Mouse (Mus musculus) forebrain, postnatal 0 days (tissue): ENCODE measurements around the gene Stt3b. TPM values are rescaled to one million over a fixed set of nuclear protein-coding genes. Genes with fewer than 3 reads are reported as not detected.
A peak's percentile ranks its signal among the peaks of the same experiment; 100 is the strongest.
"Not testable (repeated sequence)": the region's sequence is repeated elsewhere in the genome, so short reads cannot be mapped to it uniquely, and the experiment has no call there.

ENCODE experiments used
- ATAC-seq: fragments of 200-750 bp; cut with Nextera tagmentation; 2 replicates; pipeline ENCODE4 v1.8.0; 2017; ENCODE audit warnings: mild to moderate bottlenecking, moderate library complexity
- DNase-seq: peaks from one replicate; pipeline ENCODE4 v3.0.0-alpha.2; 2015
- H3K27ac ChIP-seq: fragments of 300-500 bp; sonication (generic); 2 replicates; pipeline ENCODE4 v1.5.1; 2014; ENCODE audit warnings: low read depth, mild to moderate bottlenecking, antibody characterized with exemption, low read length, moderate library complexity, mixed read lengths
- H3K27me3 ChIP-seq: fragments of 300-500 bp; sonication (generic); 2 replicates; pipeline ENCODE4 v1.6.1; 2014; ENCODE audit warnings: mild to moderate bottlenecking, low read length, mixed read lengths; ENCODE audit not compliant: insufficient read depth
- H3K36me3 ChIP-seq: fragments of 300-500 bp; sonication (generic); 2 replicates; pipeline ENCODE4 v1.6.1; 2014; ENCODE audit warnings: mild to moderate bottlenecking, moderate library complexity; ENCODE audit not compliant: insufficient read depth
- H3K4me1 ChIP-seq: fragments of 300-500 bp; sonication (generic); 2 replicates; pipeline ENCODE4 v1.6.1; 2014; ENCODE audit warnings: antibody characterized with exemption; ENCODE audit not compliant: insufficient read depth
- H3K4me2 ChIP-seq: fragments of 300-500 bp; sonication (generic); 2 replicates; pipeline ENCODE4 v1.6.1; 2014; ENCODE audit warnings: low read depth, mild to moderate bottlenecking, moderate library complexity
- H3K4me3 ChIP-seq: fragments of 300-500 bp; sonication (generic); 2 replicates; pipeline ENCODE4 v1.5.1; 2014; ENCODE audit warnings: low read depth, low read length, mixed read lengths
- H3K9ac ChIP-seq: fragments of 300-500 bp; sonication (generic); 2 replicates; pipeline ENCODE4 v1.6.1; 2014; ENCODE audit warnings: mild to moderate bottlenecking
- H3K9me3 ChIP-seq: fragments of 300-500 bp; sonication (generic); 2 replicates; pipeline ENCODE4 v1.6.1; 2016; ENCODE audit warnings: low read length
- CTCF ChIP-seq: sonication (generic); IDR thresholded peaks from 2 replicates; pipeline ENCODE4 v1.5.1; 2016; ENCODE audit warnings: antibody characterized with exemption, control low read depth, low read depth
- WGBS: fragments of 180-500 bp; shearing (Covaris S2); extraction: QIAGEN DNeasy Blood & Tissue Kit; methylation state at CpG from one replicate; pipeline ENCODE4 v1.1.7; 2014; 5-methylcytosine and 5-hydroxymethylcytosine counted together
- polyA plus RNA-seq: library from polyadenylated mRNA; unstranded; fragments of >200 nt; fragmentation: Nextera tagmentation; extraction: Ambion mirVana; gene quantifications from 2 replicates; pipeline ENCODE4 v1.2.1, GENCODE M21; 2015
- total RNA-seq: library from RNA; depleted of rRNA; stranded (reverse); fragments of >200 nt; gene quantifications from 2 replicates; pipeline ENCODE4 v1.2.3, GENCODE M21; 2014

Gene Stt3b
- total and polyA plus RNA-seq, 2 experiments from 2014 or later = 53.5 to 73.3 TPM

DNA sequence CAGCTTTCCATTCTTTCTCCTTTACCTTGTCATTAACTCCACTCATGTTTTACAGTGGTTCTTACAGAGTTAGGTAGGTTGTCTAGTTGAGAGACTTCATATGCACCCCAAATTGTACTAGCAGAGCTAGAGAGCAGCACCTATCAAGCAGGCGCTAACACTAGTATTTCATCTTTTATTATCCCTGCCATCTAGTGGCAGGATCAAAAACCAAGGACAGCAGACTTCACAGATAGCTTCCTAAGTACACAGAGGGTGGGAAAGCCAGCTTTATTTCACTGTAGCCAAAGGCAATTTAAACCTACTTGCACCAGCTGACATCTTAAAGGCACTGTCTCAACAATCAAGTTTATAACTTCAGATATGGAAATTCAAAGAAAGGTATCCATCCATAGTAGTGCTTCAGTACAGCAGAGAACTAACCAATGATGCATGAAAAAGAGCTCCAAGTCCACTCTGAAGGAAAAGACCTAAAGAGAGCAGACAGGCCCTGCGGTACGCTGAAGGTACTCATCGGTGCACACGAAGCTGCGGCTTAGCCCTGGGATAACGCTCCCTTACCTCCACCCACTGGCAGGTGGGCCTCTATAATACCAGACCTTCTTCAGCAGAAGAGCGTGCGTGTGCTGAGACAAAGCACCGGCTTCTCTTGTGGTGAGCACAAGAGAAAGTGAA is 16.2 kb downstream of the Stt3b start:
- H3K4me3 ChIP-seq = no peak overlapping the region
- H3K4me2 ChIP-seq = no peak overlapping the region
- peak; percentile 60 for TF ChIP-seq CTCF
- ATAC-seq (no peak), DNase-seq (peak; percentile 24)
- H3K36me3 ChIP-seq = no peaks in the 10 kb centered on the region
- H3K27me3 ChIP-seq = no peaks in the 10 kb centered on the region
- H3K4me1 ChIP-seq = no peaks in the 10 kb centered on the region
- H3K9me3 ChIP-seq = no peaks in the 10 kb centered on the region
- no peak overlapping the region for H3K27ac ChIP-seq
- H3K9ac ChIP-seq = no peak overlapping the region
- 89% methylated on average over 10 of the region's 10 CpGs for WGBS

- no peak for ATAC-seq
- no peak overlapping the region for H3K4me3 ChIP-seq
- DNase-seq = no peak
- H3K9me3 ChIP-seq = no peaks in the 10 kb centered on the region
- H3K27ac ChIP-seq = no peak overlapping the region
- H3K4me1 ChIP-seq = peaks cover 3% of the 10 kb centered on the region; the same call in 1 of the 2 replicates
- no peak overlapping the region for H3K9ac ChIP-seq
- H3K36me3 ChIP-seq = no peaks in the 10 kb centered on the region
- H3K27me3 ChIP-seq = no peaks in the 10 kb centered on the region
- no peak overlapping the region for H3K4me2 ChIP-seq
- no peak for TF ChIP-seq CTCF
- 88% methylated on average over 6 of the region's 6 CpGs for WGBS
Measured at GRCm38 (mm10) chr9:115287774-115288434, 22.3 kb downstream of the Stt3b start.

DNA sequence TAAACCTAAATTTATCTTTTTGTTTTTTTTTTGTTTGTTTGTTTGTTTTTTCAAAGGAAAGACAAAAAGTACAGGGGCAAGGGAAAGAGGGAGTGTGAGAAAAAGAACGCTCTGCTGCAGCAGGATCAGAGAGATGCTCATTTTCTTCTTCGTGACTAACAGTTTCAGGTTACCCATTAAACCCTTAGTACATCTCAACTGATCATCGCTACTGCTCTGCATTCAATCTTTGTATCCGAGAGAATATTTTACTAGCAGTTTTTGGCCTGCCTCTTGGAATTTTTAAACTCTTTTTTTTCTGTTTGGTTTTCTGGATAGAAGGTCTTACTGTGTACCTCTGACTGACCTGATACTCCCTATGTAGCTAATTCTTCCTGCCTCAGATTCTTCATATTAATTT is 25.8 kb downstream of the Stt3b start:
- H3K9ac ChIP-seq = no peak overlapping the region
- 82% methylated on average over 4 of the region's 4 CpGs for WGBS

DNA sequence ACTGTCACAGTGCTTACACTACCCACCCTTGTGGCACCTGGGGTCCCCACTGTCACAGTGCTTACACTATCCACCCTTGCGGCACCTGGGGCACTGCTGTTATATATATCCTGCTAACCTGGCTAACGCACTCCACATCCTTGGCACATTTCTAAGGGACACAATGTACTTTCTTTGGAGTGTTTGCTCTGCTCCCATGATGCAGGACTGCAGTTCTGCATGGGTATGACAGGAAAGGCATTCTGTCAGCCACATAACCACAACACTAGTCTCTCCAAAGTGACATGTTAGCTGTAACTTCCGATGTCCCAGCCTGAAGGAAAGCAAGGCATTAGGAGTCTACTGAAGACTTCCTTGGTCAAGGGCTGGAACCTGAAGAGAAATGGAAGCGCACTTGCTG is 26.8 kb downstream of the Stt3b start:
- H3K36me3 ChIP-seq = no peaks in the 10 kb centered on the region
- H3K9ac ChIP-seq = no peak overlapping the region
- no peak overlapping the region for H3K27ac ChIP-seq
- no peak for TF ChIP-seq CTCF
- WGBS = 93% methylated on average over 4 of the region's 4 CpGs
- H3K4me2 ChIP-seq = no peak overlapping the region
- no peaks in the 10 kb centered on the region for H3K27me3 ChIP-seq
- DNase-seq = no peak
- no peak for ATAC-seq
- H3K4me1 ChIP-seq = peaks cover 3% of the 10 kb centered on the region; the same call in 1 of the 2 replicates
- H3K9me3 ChIP-seq = no peaks in the 10 kb centered on the region
- no peak overlapping the region for H3K4me3 ChIP-seq

More for the DNA sequence above, 25.8 kb downstream of the Stt3b start:
- H3K4me3 ChIP-seq = no peak overlapping the region
- H3K27me3 ChIP-seq = no peaks in the 10 kb centered on the region
- no peaks in the 10 kb centered on the region for H3K9me3 ChIP-seq
- H3K27ac ChIP-seq = no peak overlapping the region
- peaks cover 3% of the 10 kb centered on the region; the same call in 1 of the 2 replicates for H3K4me1 ChIP-seq
- no peak for ATAC-seq
- no peak for TF ChIP-seq CTCF
- no peak overlapping the region for H3K4me2 ChIP-seq
- no peaks in the 10 kb centered on the region for H3K36me3 ChIP-seq
- DNase-seq = no peak

DNA sequence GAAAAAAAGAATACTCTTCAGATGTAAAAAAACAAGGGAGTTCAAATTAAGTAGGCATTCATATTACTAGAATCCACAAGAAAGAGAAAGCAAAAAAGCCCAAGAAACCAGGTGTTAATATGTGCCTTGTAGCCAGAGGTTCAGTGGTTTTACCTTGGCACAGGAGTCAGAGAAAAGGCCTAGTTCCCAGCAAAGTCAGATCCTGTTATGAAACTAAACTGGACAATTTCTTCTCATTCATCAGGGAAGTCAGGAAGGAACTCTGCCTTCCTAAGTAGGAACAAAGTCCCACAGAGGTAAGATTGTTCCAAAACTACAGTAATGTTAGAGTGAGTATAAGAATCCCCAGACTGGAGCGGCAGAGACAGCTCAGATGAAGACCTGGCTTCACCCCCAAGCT is 31.6 kb downstream of the Stt3b start:
- no peak for DNase-seq
- H3K4me2 ChIP-seq = no peak overlapping the region
- H3K36me3 ChIP-seq = peaks cover 26% of the 10 kb centered on the region
- H3K27me3 ChIP-seq = no peaks in the 10 kb centered on the region
- no peak overlapping the region for H3K27ac ChIP-seq
- H3K4me1 ChIP-seq = no peaks in the 10 kb centered on the region
- no peaks in the 10 kb centered on the region for H3K9me3 ChIP-seq
- 95% methylated on average over 1 of the region's 1 CpGs for WGBS
- no peak overlapping the region for H3K9ac ChIP-seq
- ATAC-seq = no peak
- no peak overlapping the region for H3K4me3 ChIP-seq
- no peak for TF ChIP-seq CTCF

DNA sequence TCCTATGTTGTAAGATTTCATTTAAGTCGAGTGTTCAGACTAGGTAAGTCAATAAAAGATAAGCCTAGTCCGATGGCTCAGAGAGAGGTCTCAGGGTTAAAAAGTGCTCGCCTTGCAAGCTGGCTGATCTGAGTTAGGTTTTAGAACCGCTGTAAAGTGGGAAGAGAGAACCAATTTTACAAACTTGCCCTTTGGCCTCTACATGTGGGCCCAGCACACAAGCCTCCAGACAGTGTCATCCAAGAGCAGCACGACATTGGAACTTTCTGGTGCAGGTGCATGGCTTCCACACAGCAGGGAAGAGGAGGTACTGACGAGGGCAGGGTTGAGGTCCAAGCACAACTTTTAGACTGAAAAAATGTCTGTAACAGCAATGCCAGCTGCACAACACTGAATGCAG is 35.4 kb downstream of the Stt3b start:
- no peaks in the 10 kb centered on the region for H3K27me3 ChIP-seq
- 91% methylated on average over 6 of the region's 6 CpGs for WGBS
- no peak overlapping the region for H3K4me2 ChIP-seq
- H3K27ac ChIP-seq = no peak overlapping the region
- no peak for TF ChIP-seq CTCF
- DNase-seq = no peak
- no peak for ATAC-seq
- H3K4me1 ChIP-seq = no peaks in the 10 kb centered on the region
- no peak overlapping the region for H3K4me3 ChIP-seq
- peaks cover 26% of the 10 kb centered on the region for H3K36me3 ChIP-seq
- H3K9ac ChIP-seq = no peak overlapping the region
- H3K9me3 ChIP-seq = no peaks in the 10 kb centered on the region

- DNase-seq = no peak
- no peak for TF ChIP-seq CTCF
- 97% methylated on average over 7 of the region's 7 CpGs for WGBS
- peaks cover 26% of the 10 kb centered on the region for H3K36me3 ChIP-seq
- H3K4me1 ChIP-seq = no peaks in the 10 kb centered on the region
- no peaks in the 10 kb centered on the region for H3K27me3 ChIP-seq
- no peaks in the 10 kb centered on the region for H3K9me3 ChIP-seq
- H3K27ac ChIP-seq = no peak overlapping the region
- H3K4me3 ChIP-seq = no peak overlapping the region
- no peak overlapping the region for H3K4me2 ChIP-seq
- H3K9ac ChIP-seq = no peak overlapping the region
- no peak for ATAC-seq
Measured at GRCm38 (mm10) chr9:115273095-115273649, 37.0 kb downstream of the Stt3b start.

GRCm38 (mm10) chr9:115272451-115272850 is 37.8 kb downstream of the Stt3b start:
- H3K4me3 ChIP-seq, ATAC-seq, H3K27me3 ChIP-seq, DNase-seq, H3K4me2 ChIP-seq, H3K9me3 ChIP-seq, H3K4me1 ChIP-seq, H3K9ac ChIP-seq, H3K27ac ChIP-seq: not testable (repeated sequence)
- 98% methylated on average over 2 of the region's 5 CpGs for WGBS
- peaks cover 23% of the 10 kb centered on the region for H3K36me3 ChIP-seq
